Mouse (Mus musculus): Measurements from ENCODE around the gene Spns2. TPM values are rescaled to one million over a fixed set of nuclear protein-coding genes. Genes with fewer than 3 reads are reported as not detected.

The Spns2 gene
- polyA plus RNA-seq, 1 experiment from 2014 or later: 3.0 TPM

GRCm38 (mm10) chr11:72526190-72526589 lies 36.5 kb upstream of the Spns2 start:
- no peak for ATAC-seq (ENCODE audit: insufficient number of reproducible peaks, insufficient read depth, low FRiP score, low read depth)
- Histone ChIP-seq H3K36me3 (ENCODE audit: control insufficient read depth, insufficient read depth, low read length) (no peaks in the 10 kb centered on the region), H3K4me3 (ENCODE audit: low read depth, low read length) (no peak overlapping the region), H3K9ac (replicated peaks; ENCODE audit: low read depth, low read length) (no peak overlapping the region), H3K27me3 (ENCODE audit: control insufficient read depth, insufficient read depth, low read length) (no peaks in the 10 kb centered on the region), H3K9me3 (ENCODE audit: control insufficient read depth, low read depth, low read length) (no peaks in the 10 kb centered on the region), H3K27ac (ENCODE audit: low read length) (no peak overlapping the region), H3K4me2 (replicated peaks; ENCODE audit: low read depth, low read length) (no peak overlapping the region), H3K4me1 (ENCODE audit: control insufficient read depth, insufficient read depth, low read length) (no peaks in the 10 kb centered on the region)
- 85% methylated on average over 4 of the region's 4 CpGs for WGBS

GRCm38 (mm10) chr11:72523711-72524110 lies 34.0 kb upstream of the Spns2 start:
- H3K4me1 ChIP-seq (ENCODE audit: control insufficient read depth, insufficient read depth, low read length): no peaks in the 10 kb centered on the region
- H3K27ac ChIP-seq (ENCODE audit: low read length): no peak overlapping the region
- no peaks in the 10 kb centered on the region for H3K36me3 ChIP-seq (ENCODE audit: control insufficient read depth, insufficient read depth, low read length)
- ATAC-seq (ENCODE audit: insufficient number of reproducible peaks, insufficient read depth, low FRiP score, low read depth): no peak
- no peak overlapping the region for H3K9ac ChIP-seq (replicated peaks; ENCODE audit: low read depth, low read length)
- WGBS: 49% methylated on average over 4 of the region's 4 CpGs
- H3K27me3 ChIP-seq (ENCODE audit: control insufficient read depth, insufficient read depth, low read length): no peaks in the 10 kb centered on the region
- no peak overlapping the region for H3K4me2 ChIP-seq (replicated peaks; ENCODE audit: low read depth, low read length)
- H3K9me3 ChIP-seq (ENCODE audit: control insufficient read depth, low read depth, low read length): no peaks in the 10 kb centered on the region
- H3K4me3 ChIP-seq (ENCODE audit: low read depth, low read length): no peak overlapping the region

- ATAC-seq (ENCODE audit: insufficient number of reproducible peaks, insufficient read depth, low FRiP score, low read depth): no peak
- 79% methylated on average over 5 of the region's 5 CpGs for WGBS
Observed at GRCm38 (mm10) chr11:72522616-72523041, 32.9 kb upstream of the Spns2 start.

GRCm38 (mm10) chr11:72521598-72522541 lies 32.2 kb upstream of the Spns2 start:
- WGBS: 80% methylated on average over 5 of the region's 5 CpGs
- ATAC-seq (ENCODE audit: insufficient number of reproducible peaks, insufficient read depth, low FRiP score, low read depth): no peak
- H3K4me1 ChIP-seq (ENCODE audit: control insufficient read depth, insufficient read depth, low read length): no peaks in the 10 kb centered on the region
- H3K4me3 ChIP-seq (ENCODE audit: low read depth, low read length): no peak overlapping the region
- H3K27ac ChIP-seq (ENCODE audit: low read length): no peak overlapping the region
- H3K9me3 ChIP-seq (ENCODE audit: control insufficient read depth, low read depth, low read length): no peaks in the 10 kb centered on the region
- no peak overlapping the region for H3K4me2 ChIP-seq (replicated peaks; ENCODE audit: low read depth, low read length)
- H3K27me3 ChIP-seq (ENCODE audit: control insufficient read depth, insufficient read depth, low read length): no peaks in the 10 kb centered on the region
- no peaks in the 10 kb centered on the region for H3K36me3 ChIP-seq (ENCODE audit: control insufficient read depth, insufficient read depth, low read length)
- H3K9ac ChIP-seq (replicated peaks; ENCODE audit: low read depth, low read length): no peak overlapping the region

More at GRCm38 (mm10) chr11:72522616-72523041, 32.9 kb upstream of the Spns2 start:
- H3K27me3 ChIP-seq (ENCODE audit: control insufficient read depth, insufficient read depth, low read length): no peaks in the 10 kb centered on the region
- H3K4me2 ChIP-seq (replicated peaks; ENCODE audit: low read depth, low read length): no peak overlapping the region
- H3K9me3 ChIP-seq (ENCODE audit: control insufficient read depth, low read depth, low read length): no peaks in the 10 kb centered on the region
- no peaks in the 10 kb centered on the region for H3K4me1 ChIP-seq (ENCODE audit: control insufficient read depth, insufficient read depth, low read length)
- H3K27ac ChIP-seq (ENCODE audit: low read length): no peak overlapping the region
- H3K9ac ChIP-seq (replicated peaks; ENCODE audit: low read depth, low read length): no peak overlapping the region
- no peak overlapping the region for H3K4me3 ChIP-seq (ENCODE audit: low read depth, low read length)
- H3K36me3 ChIP-seq (ENCODE audit: control insufficient read depth, insufficient read depth, low read length): no peaks in the 10 kb centered on the region

GRCm38 (mm10) chr11:72519895-72520294 lies 30.2 kb upstream of the Spns2 start:
- H3K36me3 ChIP-seq (ENCODE audit: control insufficient read depth, insufficient read depth, low read length): no peaks in the 10 kb centered on the region
- H3K4me1 ChIP-seq (ENCODE audit: control insufficient read depth, insufficient read depth, low read length): no peaks in the 10 kb centered on the region
- no peaks in the 10 kb centered on the region for H3K27me3 ChIP-seq (ENCODE audit: control insufficient read depth, insufficient read depth, low read length)
- no peaks in the 10 kb centered on the region for H3K9me3 ChIP-seq (ENCODE audit: control insufficient read depth, low read depth, low read length)
- no peak overlapping the region for H3K27ac ChIP-seq (ENCODE audit: low read length)
- 63% methylated on average over 3 of the region's 3 CpGs for WGBS
- no peak for ATAC-seq (ENCODE audit: insufficient number of reproducible peaks, insufficient read depth, low FRiP score, low read depth)
- no peak overlapping the region for H3K4me2 ChIP-seq (replicated peaks; ENCODE audit: low read depth, low read length)
- no peak overlapping the region for H3K4me3 ChIP-seq (ENCODE audit: low read depth, low read length)
- H3K9ac ChIP-seq (replicated peaks; ENCODE audit: low read depth, low read length): no peak overlapping the region

GRCm38 (mm10) chr11:72519189-72519588 lies 29.5 kb upstream of the Spns2 start:
- WGBS: 74% methylated on average over 4 of the region's 4 CpGs
- H3K4me1 ChIP-seq (ENCODE audit: control insufficient read depth, insufficient read depth, low read length): no peaks in the 10 kb centered on the region
- H3K27me3 ChIP-seq (ENCODE audit: control insufficient read depth, insufficient read depth, low read length): no peaks in the 10 kb centered on the region
- no peak for ATAC-seq (ENCODE audit: insufficient number of reproducible peaks, insufficient read depth, low FRiP score, low read depth)
- H3K9ac ChIP-seq (replicated peaks; ENCODE audit: low read depth, low read length): no peak overlapping the region
- H3K27ac ChIP-seq (ENCODE audit: low read length): no peak overlapping the region
- no peak overlapping the region for H3K4me2 ChIP-seq (replicated peaks; ENCODE audit: low read depth, low read length)
- H3K4me3 ChIP-seq (ENCODE audit: low read depth, low read length): no peak overlapping the region
- H3K36me3 ChIP-seq (ENCODE audit: control insufficient read depth, insufficient read depth, low read length): no peaks in the 10 kb centered on the region
- H3K9me3 ChIP-seq (ENCODE audit: control insufficient read depth, low read depth, low read length): no peaks in the 10 kb centered on the region

GRCm38 (mm10) chr11:72518449-72518848 lies 28.7 kb upstream of the Spns2 start:
- Histone ChIP-seq H3K27ac (ENCODE audit: low read length) (no peak overlapping the region), H3K9ac (replicated peaks; ENCODE audit: low read depth, low read length) (no peak overlapping the region), H3K4me2 (replicated peaks; ENCODE audit: low read depth, low read length) (no peak overlapping the region), H3K9me3 (ENCODE audit: control insufficient read depth, low read depth, low read length) (no peaks in the 10 kb centered on the region), H3K4me3 (ENCODE audit: low read depth, low read length) (no peak overlapping the region), H3K36me3 (ENCODE audit: control insufficient read depth, insufficient read depth, low read length) (no peaks in the 10 kb centered on the region), H3K27me3 (ENCODE audit: control insufficient read depth, insufficient read depth, low read length) (no peaks in the 10 kb centered on the region), H3K4me1 (ENCODE audit: control insufficient read depth, insufficient read depth, low read length) (no peaks in the 10 kb centered on the region)
- ATAC-seq (ENCODE audit: insufficient number of reproducible peaks, insufficient read depth, low FRiP score, low read depth): no peak
- 48% methylated on average over 2 of the region's 2 CpGs for WGBS

GRCm38 (mm10) chr11:72514967-72515366 lies 25.3 kb upstream of the Spns2 start:
- no peak for ATAC-seq (ENCODE audit: insufficient number of reproducible peaks, insufficient read depth, low FRiP score, low read depth)
- Histone ChIP-seq H3K27me3 (ENCODE audit: control insufficient read depth, insufficient read depth, low read length) (no peaks in the 10 kb centered on the region), H3K4me1 (ENCODE audit: control insufficient read depth, insufficient read depth, low read length) (no peaks in the 10 kb centered on the region)

More at GRCm38 (mm10) chr11:72514967-72515366, 25.3 kb upstream of the Spns2 start:
- 58% methylated on average over 3 of the region's 3 CpGs for WGBS
- no peaks in the 10 kb centered on the region for H3K36me3 ChIP-seq (ENCODE audit: control insufficient read depth, insufficient read depth, low read length)
- no peak overlapping the region for H3K9ac ChIP-seq (replicated peaks; ENCODE audit: low read depth, low read length)
- no peak overlapping the region for H3K27ac ChIP-seq (ENCODE audit: low read length)
- H3K9me3 ChIP-seq (ENCODE audit: control insufficient read depth, low read depth, low read length): no peaks in the 10 kb centered on the region
- H3K4me3 ChIP-seq (ENCODE audit: low read depth, low read length): no peak overlapping the region
- no peak overlapping the region for H3K4me2 ChIP-seq (replicated peaks; ENCODE audit: low read depth, low read length)
